Mouse (Mus musculus): ENCODE measurements around the gene Olfr1006. TPM values are rescaled to one million over a fixed set of nuclear protein-coding genes. Genes with fewer than 3 reads are reported as not detected.

The Olfr1006 gene
- polyA plus RNA-seq, 1 experiment from 2014 or later, result not detected

Other genes with a start within 250 kb of the Olfr1006 start
- not detected in 2 replicates for gene Olfr994, start 242.3 kb downstream of the Olfr1006 start, polyA plus RNA-seq (2014; fragmentation: Nextera tagmentation; extraction: Ambion mirVana)
- not detected in 2 replicates for gene Olfr995, start 235.1 kb downstream of the Olfr1006 start, polyA plus RNA-seq (2014; fragmentation: Nextera tagmentation; extraction: Ambion mirVana)
- not detected in 2 replicates for gene 4833423E24Rik, start 159.7 kb downstream of the Olfr1006 start, polyA plus RNA-seq (2014; fragmentation: Nextera tagmentation; extraction: Ambion mirVana)
- not detected in 2 replicates for gene Olfr996, start 99.6 kb downstream of the Olfr1006 start, polyA plus RNA-seq (2014; fragmentation: Nextera tagmentation; extraction: Ambion mirVana)
- gene Olfr998, start 89.8 kb downstream of the Olfr1006 start, polyA plus RNA-seq (2014; fragmentation: Nextera tagmentation; extraction: Ambion mirVana), result not detected in 2 replicates
- gene Olfr1000, start 66.9 kb downstream of the Olfr1006 start, polyA plus RNA-seq (2014; fragmentation: Nextera tagmentation; extraction: Ambion mirVana), result not detected in 2 replicates
- not detected in 2 replicates for gene Olfr1002, start 28.1 kb downstream of the Olfr1006 start, polyA plus RNA-seq (2014; fragmentation: Nextera tagmentation; extraction: Ambion mirVana)
- gene Olfr154, start 14.3 kb downstream of the Olfr1006 start, polyA plus RNA-seq (2014; fragmentation: Nextera tagmentation; extraction: Ambion mirVana), result not detected in 2 replicates
- not detected in 2 replicates for gene Olfr1008, start 10.7 kb upstream of the Olfr1006 start, polyA plus RNA-seq (2014; fragmentation: Nextera tagmentation; extraction: Ambion mirVana)
- not detected in 2 replicates for gene Olfr1009, start 36.7 kb upstream of the Olfr1006 start, polyA plus RNA-seq (2014; fragmentation: Nextera tagmentation; extraction: Ambion mirVana)
- not detected in 2 replicates for gene Olfr1012, start 84.0 kb upstream of the Olfr1006 start, polyA plus RNA-seq (2014; fragmentation: Nextera tagmentation; extraction: Ambion mirVana)
- gene Olfr1013, start 88.3 kb upstream of the Olfr1006 start, polyA plus RNA-seq (2014; fragmentation: Nextera tagmentation; extraction: Ambion mirVana), result not detected in 2 replicates
- gene Olfr1014, start 93.9 kb upstream of the Olfr1006 start, polyA plus RNA-seq (2014; fragmentation: Nextera tagmentation; extraction: Ambion mirVana), result not detected in 2 replicates
- gene Olfr1015, start 103.2 kb upstream of the Olfr1006 start, polyA plus RNA-seq (2014; fragmentation: Nextera tagmentation; extraction: Ambion mirVana), result not detected in 2 replicates
- gene Olfr1016, start 123.8 kb upstream of the Olfr1006 start, polyA plus RNA-seq (2014; fragmentation: Nextera tagmentation; extraction: Ambion mirVana), result not detected in 2 replicates
- not detected in 2 replicates for gene Olfr1018, start 139.7 kb upstream of the Olfr1006 start, polyA plus RNA-seq (2014; fragmentation: Nextera tagmentation; extraction: Ambion mirVana)
- not detected in 2 replicates for gene Olfr1019, start 166.7 kb upstream of the Olfr1006 start, polyA plus RNA-seq (2014; fragmentation: Nextera tagmentation; extraction: Ambion mirVana)
- gene Olfr1020, start 168.3 kb upstream of the Olfr1006 start, polyA plus RNA-seq (2014; fragmentation: Nextera tagmentation; extraction: Ambion mirVana), result not detected in 2 replicates
- not detected in 2 replicates for gene Olfr1022, start 189.8 kb upstream of the Olfr1006 start, polyA plus RNA-seq (2014; fragmentation: Nextera tagmentation; extraction: Ambion mirVana)
- gene Olfr1023, start 206.9 kb upstream of the Olfr1006 start, polyA plus RNA-seq (2014; fragmentation: Nextera tagmentation; extraction: Ambion mirVana), result not detected in 2 replicates
- not detected in 2 replicates for gene Olfr1024, start 226.3 kb upstream of the Olfr1006 start, polyA plus RNA-seq (2014; fragmentation: Nextera tagmentation; extraction: Ambion mirVana)
- not detected in 2 replicates for gene Olfr1025-ps1, start 236.4 kb upstream of the Olfr1006 start, polyA plus RNA-seq (2014; fragmentation: Nextera tagmentation; extraction: Ambion mirVana)
- not detected in 2 replicates for gene Olfr1026, start 242.8 kb upstream of the Olfr1006 start, polyA plus RNA-seq (2014; fragmentation: Nextera tagmentation; extraction: Ambion mirVana)